Mouse (Mus musculus) stomach, embryonic 16.5 days (tissue): ENCODE measurements around the gene Sumf1. TPM values are rescaled to one million over a fixed set of nuclear protein-coding genes. Genes with fewer than 3 reads are reported as not detected.

ENCODE experiments used
- ATAC-seq: fragments of 200-750 bp; cut with Nextera tagmentation; 2 replicates; pipeline ENCODE4 v1.8.0; 2017; ENCODE audit warnings: moderate number of reproducible peaks, moderate TSS enrichment; ENCODE audit not compliant: insufficient read depth, low FRiP score
- H3K27ac ChIP-seq: fragments of 300-500 bp; sonication (generic); 2 replicates; pipeline ENCODE4 v1.5.1; 2014; ENCODE audit warnings: low read length
- H3K27me3 ChIP-seq: fragments of 300-500 bp; sonication (generic); 2 replicates; pipeline ENCODE4 v1.6.1; 2014; ENCODE audit warnings: low read length, control low read depth, mixed read lengths; ENCODE audit not compliant: control insufficient read depth, insufficient read depth
- H3K36me3 ChIP-seq: fragments of 300-500 bp; sonication (generic); 2 replicates; pipeline ENCODE4 v1.6.1; 2014; ENCODE audit warnings: low read length; ENCODE audit not compliant: control insufficient read depth, insufficient read depth
- H3K4me1 ChIP-seq: fragments of 300-500 bp; sonication (generic); 2 replicates; pipeline ENCODE4 v1.6.1; 2014; ENCODE audit warnings: low read length, control low read depth, mixed read lengths; ENCODE audit not compliant: control insufficient read depth, insufficient read depth
- H3K4me2 ChIP-seq: fragments of 300-500 bp; sonication (generic); 2 replicates; pipeline ENCODE4 v1.6.1; 2014; ENCODE audit warnings: low read depth, low read length, mixed read lengths
- H3K4me3 ChIP-seq: fragments of 300-500 bp; sonication (generic); replicated peaks from 2 replicates; pipeline ENCODE4 v1.5.1; 2014; ENCODE audit warnings: mild to moderate bottlenecking, low read length
- H3K9ac ChIP-seq: fragments of 300-500 bp; sonication (generic); 2 replicates; pipeline ENCODE4 v1.6.1; 2014; ENCODE audit warnings: low read length
- H3K9me3 ChIP-seq: fragments of 300-500 bp; sonication (generic); replicated peaks from 2 replicates; pipeline ENCODE4 v1.6.1; 2016; ENCODE audit warnings: low read length, control low read depth; ENCODE audit not compliant: control insufficient read depth
- WGBS: fragments of 180-500 bp; shearing (Covaris S2); extraction: QIAGEN DNeasy Blood & Tissue Kit; methylation state at CpG from one replicate; pipeline ENCODE4 v1.1.7; 2014; 5-methylcytosine and 5-hydroxymethylcytosine counted together
- polyA plus RNA-seq: library from polyadenylated mRNA; unstranded; fragments of >200 nt; fragmentation: Nextera tagmentation; extraction: Ambion mirVana; gene quantifications from 2 replicates; pipeline ENCODE4 v1.2.1, GENCODE M21; 2015

The Sumf1 gene
- polyA plus RNA-seq, 1 experiment from 2014 or later: 22.6 TPM

- Histone ChIP-seq H3K9ac (no peak overlapping the region), H3K27ac (no peak overlapping the region), H3K9me3 (no peaks in the 10 kb centered on the region), H3K36me3 (no peaks in the 10 kb centered on the region), H3K4me3 (no peak overlapping the region), H3K27me3 (no peaks in the 10 kb centered on the region; the same call in 1 of the 2 replicates), H3K4me1 (no peaks in the 10 kb centered on the region), H3K4me2 (no peak overlapping the region)
- 95% methylated on average over 1 of the region's 1 CpGs for WGBS
- no peak for ATAC-seq
Observed at GRCm38 (mm10) chr6:108190690-108191089, 5.3 kb upstream of the Sumf1 start.

- no peaks in the 10 kb centered on the region; the same call in 1 of the 2 replicates for H3K27me3 ChIP-seq
- peak overlapping the region; percentile 72 for H3K4me3 ChIP-seq
- no peaks in the 10 kb centered on the region for H3K36me3 ChIP-seq
- no peaks in the 10 kb centered on the region for H3K9me3 ChIP-seq
- peak overlapping the region; percentile 91 for H3K4me2 ChIP-seq
- no peak overlapping the region for H3K27ac ChIP-seq
- H3K9ac ChIP-seq: peak overlapping the region; percentile 78
- no peaks in the 10 kb centered on the region for H3K4me1 ChIP-seq
- 9% methylated on average over 4 of the region's 4 CpGs for WGBS
- no peak for ATAC-seq
Observed at GRCm38 (mm10) chr6:108185685-108186009, 265 bp upstream of the Sumf1 start.

GRCm38 (mm10) chr6:108179087-108179486 is 6.3 kb downstream of the Sumf1 start:
- H3K4me2 ChIP-seq: no peak overlapping the region
- no peak for ATAC-seq
- H3K9ac ChIP-seq: no peak overlapping the region
- WGBS: 85% methylated on average over 2 of the region's 2 CpGs
- no peaks in the 10 kb centered on the region for H3K9me3 ChIP-seq
- H3K4me1 ChIP-seq: no peaks in the 10 kb centered on the region
- H3K27me3 ChIP-seq: no peaks in the 10 kb centered on the region
- H3K36me3 ChIP-seq: no peaks in the 10 kb centered on the region
- no peak overlapping the region for H3K27ac ChIP-seq
- no peak overlapping the region for H3K4me3 ChIP-seq

- Histone ChIP-seq H3K4me1 (no peaks in the 10 kb centered on the region), H3K4me3 (no peak overlapping the region), H3K9me3 (no peaks in the 10 kb centered on the region), H3K4me2 (no peak overlapping the region), H3K36me3 (peaks cover 5% of the 10 kb centered on the region; the same call in 1 of the 2 replicates), H3K9ac (no peak overlapping the region), H3K27ac (no peak overlapping the region), H3K27me3 (no peaks in the 10 kb centered on the region)
- 93% methylated on average over 3 of the region's 3 CpGs for WGBS
- no peak for ATAC-seq
Observed at GRCm38 (mm10) chr6:108174181-108174580, 11.2 kb downstream of the Sumf1 start.

- no peak overlapping the region for H3K27ac ChIP-seq
- no peaks in the 10 kb centered on the region for H3K9me3 ChIP-seq
- no peak overlapping the region for H3K9ac ChIP-seq
- H3K27me3 ChIP-seq: no peaks in the 10 kb centered on the region
- no peak overlapping the region for H3K4me3 ChIP-seq
- H3K4me2 ChIP-seq: no peak overlapping the region
- no peak for ATAC-seq
- H3K36me3 ChIP-seq: peaks cover 5% of the 10 kb centered on the region; the same call in 1 of the 2 replicates
- no peaks in the 10 kb centered on the region for H3K4me1 ChIP-seq
- WGBS: 96% methylated on average over 1 of the region's 1 CpGs
Observed at GRCm38 (mm10) chr6:108172219-108172618, 13.2 kb downstream of the Sumf1 start.

GRCm38 (mm10) chr6:108169466-108169865 is 15.9 kb downstream of the Sumf1 start:
- no peaks in the 10 kb centered on the region for H3K4me1 ChIP-seq
- H3K4me2 ChIP-seq: no peak overlapping the region
- no peaks in the 10 kb centered on the region for H3K27me3 ChIP-seq
- H3K36me3 ChIP-seq: peaks cover 5% of the 10 kb centered on the region; the same call in 1 of the 2 replicates
- 96% methylated on average over 3 of the region's 3 CpGs for WGBS
- H3K27ac ChIP-seq: no peak overlapping the region
- H3K9me3 ChIP-seq: no peaks in the 10 kb centered on the region
- ATAC-seq: no peak
- no peak overlapping the region for H3K4me3 ChIP-seq
- no peak overlapping the region for H3K9ac ChIP-seq

GRCm38 (mm10) chr6:108168723-108169122 is 16.7 kb downstream of the Sumf1 start:
- Histone ChIP-seq H3K4me1 (no peaks in the 10 kb centered on the region), H3K9me3 (no peaks in the 10 kb centered on the region), H3K9ac (no peak overlapping the region), H3K27ac (no peak overlapping the region), H3K36me3 (peaks cover 5% of the 10 kb centered on the region; the same call in 1 of the 2 replicates), H3K4me2 (no peak overlapping the region), H3K4me3 (no peak overlapping the region), H3K27me3 (no peaks in the 10 kb centered on the region)
- no peak for ATAC-seq
- WGBS: 80% methylated on average over 6 of the region's 6 CpGs

GRCm38 (mm10) chr6:108167946-108168680 is 17.3 kb downstream of the Sumf1 start:
- whole genome bisulfite sequencing: 71% methylated on average over 7 of the region's 7 CpGs
- Histone ChIP-seq H3K4me3 (no peak overlapping the region), H3K27me3 (no peaks in the 10 kb centered on the region), H3K27ac (no peak overlapping the region), H3K36me3 (peaks cover 5% of the 10 kb centered on the region; the same call in 1 of the 2 replicates), H3K4me2 (no peak overlapping the region), H3K4me1 (no peaks in the 10 kb centered on the region), H3K9me3 (no peaks in the 10 kb centered on the region), H3K9ac (no peak overlapping the region)
- ATAC-seq: no peak

DNA sequence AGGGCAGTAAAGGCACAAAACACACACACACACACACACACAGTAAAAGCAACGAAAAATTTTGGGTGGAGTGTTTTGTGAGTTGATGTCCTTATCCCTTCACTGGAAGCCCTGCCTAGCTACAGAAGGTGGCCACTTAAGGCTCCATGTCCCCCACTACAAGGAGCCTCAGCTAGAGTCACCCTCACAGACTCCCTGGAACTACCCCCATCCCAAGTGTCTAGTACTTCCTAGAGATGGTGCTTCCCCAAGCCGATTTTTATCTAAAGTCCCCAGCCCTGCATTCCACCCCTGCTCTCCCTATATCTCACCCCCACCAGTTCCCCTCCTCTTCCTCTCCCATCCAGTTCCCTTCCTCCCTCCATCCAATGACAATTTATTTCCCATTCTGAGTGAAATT is 19.8 kb downstream of the Sumf1 start:
- H3K4me1 ChIP-seq: 0 out of 2 replicates have a peak, but pooled peaks cover 2% of the 10 kb centered on the region
- no peak for ATAC-seq
- H3K4me2 ChIP-seq: no peak overlapping the region
- no peak overlapping the region for H3K27ac ChIP-seq
- WGBS: 73% methylated on average over 2 of the region's 2 CpGs
- H3K27me3 ChIP-seq: no peaks in the 10 kb centered on the region
- no peak overlapping the region for H3K9ac ChIP-seq
- no peaks in the 10 kb centered on the region for H3K36me3 ChIP-seq
- H3K4me3 ChIP-seq: no peak overlapping the region
- no peaks in the 10 kb centered on the region for H3K9me3 ChIP-seq
